Mouse (Mus musculus) hindbrain, embryonic 14.5 days (tissue): Measurements from ENCODE around the gene Cdh13. TPM values are rescaled to one million over a fixed set of nuclear protein-coding genes. Genes with fewer than 3 reads are reported as not detected.
A peak's percentile ranks its signal among the peaks of the same experiment; 100 is the strongest.

Source experiments
- ATAC-seq: fragments of 200-750 bp; cut with Nextera tagmentation; 2 replicates; pipeline ENCODE4 v1.8.0; 2017; ENCODE audit warnings: moderate number of reproducible peaks, mild to moderate bottlenecking, moderate TSS enrichment, moderate library complexity; ENCODE audit not compliant: low FRiP score
- DNase-seq: peaks from one replicate; pipeline ENCODE4 v3.0.0-alpha.2; 2015; ENCODE audit warnings: low spot score
- H3K27ac ChIP-seq: fragments of 300-500 bp; sonication (generic); 2 replicates; pipeline ENCODE4 v1.5.1; 2014; ENCODE audit warnings: mild to moderate bottlenecking, moderate library complexity
- H3K27me3 ChIP-seq: fragments of 300-500 bp; sonication (generic); 2 replicates; pipeline ENCODE4 v1.6.1; 2014; ENCODE audit warnings: mild to moderate bottlenecking, low read length, mixed read lengths; ENCODE audit not compliant: control insufficient read depth, insufficient read depth
- H3K36me3 ChIP-seq: fragments of 300-500 bp; sonication (generic); replicated peaks from 2 replicates; pipeline ENCODE4 v1.6.1; 2014; ENCODE audit not compliant: control insufficient read depth, insufficient read depth
- H3K4me1 ChIP-seq: fragments of 300-500 bp; sonication (generic); replicated peaks from 2 replicates; pipeline ENCODE4 v1.6.1; 2014; ENCODE audit warnings: antibody characterized with exemption, low read length, mixed read lengths; ENCODE audit not compliant: control insufficient read depth, insufficient read depth
- H3K4me2 ChIP-seq: fragments of 300-500 bp; sonication (generic); replicated peaks from 2 replicates; pipeline ENCODE4 v1.6.1; 2014; ENCODE audit warnings: mild to moderate bottlenecking, moderate library complexity
- H3K4me3 ChIP-seq: fragments of 300-500 bp; sonication (generic); replicated peaks from 2 replicates; pipeline ENCODE4 v1.5.1; 2014; ENCODE audit warnings: mild to moderate bottlenecking, low read length
- H3K9ac ChIP-seq: fragments of 300-500 bp; sonication (generic); 2 replicates; pipeline ENCODE4 v1.6.1; 2014
- H3K9me3 ChIP-seq: fragments of 300-500 bp; sonication (generic); 2 replicates; pipeline ENCODE4 v1.6.1; 2016; ENCODE audit warnings: low read length; ENCODE audit not compliant: control insufficient read depth
- WGBS: fragments of 180-500 bp; shearing (Covaris S2); extraction: QIAGEN DNeasy Blood & Tissue Kit; methylation state at CpG from one replicate; pipeline ENCODE4 v1.1.7; 2014; 5-methylcytosine and 5-hydroxymethylcytosine counted together
- polyA plus RNA-seq: library from polyadenylated mRNA; unstranded; fragments of >200 nt; fragmentation: Nextera tagmentation; extraction: Ambion mirVana; gene quantifications from 2 replicates; pipeline ENCODE4 v1.2.1, GENCODE M21; 2014

Gene Cdh13
- polyA plus RNA-seq, 1 experiment from 2014 or later = 134 TPM

- H3K9ac ChIP-seq = no peak overlapping the region
- WGBS = 76% methylated on average over 12 of the region's 12 CpGs
- peak overlapping the region; percentile 48; the same call in 1 of the 2 replicates for H3K27ac ChIP-seq
- H3K9me3 ChIP-seq = no peaks in the 10 kb centered on the region
- DNase-seq = no peak
- ATAC-seq = no peak
- H3K4me3 ChIP-seq = no peak overlapping the region
- H3K4me2 ChIP-seq = no peak overlapping the region
- H3K27me3 ChIP-seq = no peaks in the 10 kb centered on the region
- peaks cover 16% of the 10 kb centered on the region for H3K4me1 ChIP-seq
- H3K36me3 ChIP-seq = no peaks in the 10 kb centered on the region
Observed at GRCm38 (mm10) chr8:118316440-118316839, 32.9 kb downstream of the Cdh13 start.

GRCm38 (mm10) chr8:118320566-118320965, 37.0 kb downstream of the Cdh13 start:
- Histone ChIP-seq H3K4me2 (no peak overlapping the region), H3K36me3 (no peaks in the 10 kb centered on the region), H3K27me3 (no peaks in the 10 kb centered on the region), H3K9me3 (no peaks in the 10 kb centered on the region), H3K4me1 (no peaks in the 10 kb centered on the region; the same call in 1 of the 2 replicates), H3K4me3 (no peak overlapping the region), H3K9ac (no peak overlapping the region), H3K27ac (no peak overlapping the region)
- WGBS = 65% methylated on average over 1 of the region's 1 CpGs
- DNase-seq (no peak), ATAC-seq (no peak)

DNA sequence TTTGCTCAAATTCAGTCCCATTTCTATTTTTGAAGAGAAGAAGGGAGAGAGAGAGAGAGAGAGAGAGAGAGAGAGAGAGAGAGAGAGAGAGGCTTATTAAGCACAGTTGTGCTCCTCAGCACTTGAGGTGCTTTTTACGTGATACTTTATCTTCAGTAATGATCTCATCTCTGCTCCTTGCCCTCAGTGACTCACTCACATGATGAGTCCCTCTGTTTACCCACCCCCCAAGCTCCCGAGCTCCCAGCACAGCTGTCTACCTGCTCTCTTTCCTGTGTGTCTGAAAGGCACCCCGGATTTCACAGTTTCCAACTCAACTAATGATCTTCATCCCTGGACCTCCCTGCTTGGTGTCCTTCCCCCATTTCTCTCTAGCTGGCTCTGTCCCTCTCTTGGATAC, 39.9 kb downstream of the Cdh13 start:
- Histone ChIP-seq H3K4me3 (no peak overlapping the region), H3K36me3 (no peaks in the 10 kb centered on the region), H3K27me3 (no peaks in the 10 kb centered on the region), H3K27ac (no peak overlapping the region), H3K9ac (no peak overlapping the region), H3K4me2 (no peak overlapping the region), H3K9me3 (no peaks in the 10 kb centered on the region), H3K4me1 (no peaks in the 10 kb centered on the region)
- 82% methylated on average over 3 of the region's 3 CpGs for WGBS
- DNase-seq (no peak), ATAC-seq (no peak)

DNA sequence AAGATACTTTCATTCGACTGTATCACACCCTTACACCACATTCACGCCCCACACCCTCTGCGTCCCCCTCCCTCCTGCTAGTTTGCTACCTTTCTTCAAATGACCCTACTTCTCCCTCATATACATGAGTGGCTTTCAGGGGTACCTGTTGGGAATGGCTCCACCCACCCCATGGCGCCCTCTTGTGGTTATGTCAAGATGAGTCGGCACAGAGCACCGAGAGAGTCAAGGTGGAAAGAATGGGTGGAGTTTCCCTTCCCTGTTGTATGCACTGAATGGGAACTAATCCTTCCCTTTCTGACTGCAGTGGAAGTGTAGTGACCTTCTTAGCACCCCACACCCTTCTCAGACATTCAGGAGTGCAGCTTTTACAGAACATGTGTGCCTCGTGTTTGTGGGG, 51.4 kb downstream of the Cdh13 start:
- Histone ChIP-seq H3K27me3 (no peaks in the 10 kb centered on the region), H3K4me1 (peaks cover 9% of the 10 kb centered on the region; the same call in 1 of the 2 replicates), H3K4me3 (no peak overlapping the region), H3K9ac (no peak overlapping the region), H3K36me3 (no peaks in the 10 kb centered on the region), H3K4me2 (no peak overlapping the region), H3K9me3 (no peaks in the 10 kb centered on the region), H3K27ac (no peak overlapping the region)
- WGBS = 80% methylated on average over 7 of the region's 7 CpGs
- DNase-seq = no peak
- no peak for ATAC-seq

DNA sequence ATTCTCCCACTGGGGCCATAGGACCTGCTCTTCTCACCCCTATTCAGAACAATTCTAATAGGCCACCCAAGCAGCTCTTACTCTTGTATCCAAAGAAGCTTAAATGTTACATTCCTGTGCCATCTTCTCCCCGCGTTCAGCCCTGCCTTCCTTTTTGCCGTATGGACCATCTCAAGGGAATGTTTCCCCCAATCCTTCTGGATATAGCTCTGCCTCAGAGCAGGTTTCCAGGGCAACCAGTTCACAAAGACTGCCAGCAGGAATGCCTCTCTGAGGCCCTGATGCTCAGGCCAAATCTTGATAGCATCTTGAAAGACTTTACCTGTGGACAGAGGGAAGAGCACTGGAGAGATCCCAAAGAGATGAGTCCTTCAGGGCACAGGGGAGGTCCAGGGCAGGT, 56.2 kb downstream of the Cdh13 start:
- no peaks in the 10 kb centered on the region for H3K27me3 ChIP-seq
- WGBS = 50% methylated on average over 3 of the region's 3 CpGs
- H3K9me3 ChIP-seq = no peaks in the 10 kb centered on the region
- H3K36me3 ChIP-seq = no peaks in the 10 kb centered on the region
- DNase-seq = no peak
- no peak overlapping the region for H3K4me2 ChIP-seq
- H3K9ac ChIP-seq = no peak overlapping the region
- peaks cover 15% of the 10 kb centered on the region; the same call in 1 of the 2 replicates for H3K4me1 ChIP-seq
- H3K4me3 ChIP-seq = no peak overlapping the region
- no peak for ATAC-seq
- H3K27ac ChIP-seq = 0 out of 2 replicates have a peak overlapping the region, but pooled peaks have one; percentile 3

GRCm38 (mm10) chr8:118343267-118343666, 59.7 kb downstream of the Cdh13 start:
- DNase-seq (no peak), ATAC-seq (no peak)

GRCm38 (mm10) chr8:118348710-118349489, 65.4 kb downstream of the Cdh13 start:
- no peak overlapping the region for H3K4me3 ChIP-seq
- DNase-seq (no peak), ATAC-seq (no peak)
- no peaks in the 10 kb centered on the region for H3K9me3 ChIP-seq
- 92% methylated on average over 9 of the region's 9 CpGs for WGBS
- H3K27me3 ChIP-seq = no peaks in the 10 kb centered on the region
- H3K4me1 ChIP-seq = no peaks in the 10 kb centered on the region
- H3K9ac ChIP-seq = no peak overlapping the region
- H3K27ac ChIP-seq = no peak overlapping the region
- no peaks in the 10 kb centered on the region for H3K36me3 ChIP-seq
- H3K4me2 ChIP-seq = no peak overlapping the region

More at GRCm38 (mm10) chr8:118343267-118343666, 59.7 kb downstream of the Cdh13 start:
- no peak overlapping the region for H3K4me2 ChIP-seq
- no peaks in the 10 kb centered on the region for H3K36me3 ChIP-seq
- no peaks in the 10 kb centered on the region for H3K9me3 ChIP-seq
- no peak overlapping the region for H3K27ac ChIP-seq
- 52% methylated on average over 4 of the region's 4 CpGs for WGBS
- peaks cover 15% of the 10 kb centered on the region; the same call in 1 of the 2 replicates for H3K4me1 ChIP-seq
- H3K9ac ChIP-seq = no peak overlapping the region
- no peaks in the 10 kb centered on the region for H3K27me3 ChIP-seq
- H3K4me3 ChIP-seq = no peak overlapping the region

- Histone ChIP-seq H3K9me3 (no peaks in the 10 kb centered on the region), H3K9ac (no peak overlapping the region), H3K36me3 (no peaks in the 10 kb centered on the region), H3K4me2 (no peak overlapping the region), H3K27ac (no peak overlapping the region), H3K4me3 (no peak overlapping the region), H3K4me1 (no peaks in the 10 kb centered on the region), H3K27me3 (no peaks in the 10 kb centered on the region)
- no peak for ATAC-seq
- no peak for DNase-seq
- WGBS = 47% methylated on average over 7 of the region's 7 CpGs
Observed at GRCm38 (mm10) chr8:118350136-118350535, 66.6 kb downstream of the Cdh13 start.

DNA sequence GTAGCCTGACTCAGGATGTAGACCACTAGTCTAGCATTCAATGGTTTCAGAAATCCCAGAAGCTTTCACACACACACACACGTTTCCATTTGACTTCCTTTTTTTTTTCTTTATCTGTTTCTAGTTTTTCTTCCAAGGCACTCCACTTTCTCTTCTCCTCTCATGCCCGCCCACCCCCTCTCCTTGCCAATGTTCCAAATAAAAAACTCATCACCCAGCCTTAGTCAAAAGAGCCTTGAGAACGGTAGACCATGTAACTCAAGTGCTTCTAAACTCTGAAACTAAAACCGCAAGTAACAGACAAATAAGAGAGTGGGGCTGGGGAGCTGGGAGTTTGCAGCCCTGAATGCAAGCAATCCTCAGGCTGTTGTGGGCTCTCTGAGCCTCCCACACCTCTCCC, 69.5 kb downstream of the Cdh13 start:
- no peak overlapping the region for H3K27ac ChIP-seq
- WGBS = 78% methylated on average over 4 of the region's 4 CpGs
- H3K27me3 ChIP-seq = no peaks in the 10 kb centered on the region
- DNase-seq = no peak
- H3K9ac ChIP-seq = no peak overlapping the region
- no peak overlapping the region for H3K4me3 ChIP-seq
- no peaks in the 10 kb centered on the region for H3K36me3 ChIP-seq
- peaks cover 7% of the 10 kb centered on the region; the same call in 1 of the 2 replicates for H3K4me1 ChIP-seq
- H3K4me2 ChIP-seq = no peak overlapping the region
- ATAC-seq = no peak
- no peaks in the 10 kb centered on the region for H3K9me3 ChIP-seq
